Mouse (Mus musculus) lung, postnatal 0 days (tissue): Measurements from ENCODE around the gene Eaf1. TPM values are rescaled to one million over a fixed set of nuclear protein-coding genes. Genes with fewer than 3 reads are reported as not detected.
A peak's percentile ranks its signal among the peaks of the same experiment; 100 is the strongest.
"Not testable (repeated sequence)": the region's sequence is repeated elsewhere in the genome, so short reads cannot be mapped to it uniquely, and the experiment has no call there.

Experiments
- ATAC-seq: fragments of 200-750 bp; cut with Nextera tagmentation; 2 replicates; pipeline ENCODE4 v1.8.0; 2017; ENCODE audit warnings: moderate library complexity
- DNase-seq: peaks from one replicate; pipeline ENCODE4 v3.0.0-alpha.2; 2016; ENCODE audit warnings: low spot score
- H3K27ac ChIP-seq: fragments of 300-500 bp; sonication (generic); 2 replicates; pipeline ENCODE4 v1.5.1; 2014; ENCODE audit warnings: antibody characterized with exemption, mild to moderate bottlenecking, low read length, mixed read lengths
- H3K27me3 ChIP-seq: fragments of 300-500 bp; sonication (generic); replicated peaks from 2 replicates; pipeline ENCODE4 v1.6.1; 2014; ENCODE audit warnings: low read length, mixed read lengths; ENCODE audit not compliant: insufficient read depth
- H3K36me3 ChIP-seq: fragments of 300-500 bp; sonication (generic); 2 replicates; pipeline ENCODE4 v1.6.1; 2014; ENCODE audit warnings: low read length, mixed read lengths; ENCODE audit not compliant: insufficient read depth
- H3K4me1 ChIP-seq: fragments of 300-500 bp; sonication (generic); 2 replicates; pipeline ENCODE4 v1.6.1; 2014; ENCODE audit warnings: antibody characterized with exemption, low read depth, low read length, mixed read lengths; ENCODE audit not compliant: insufficient read depth
- H3K4me2 ChIP-seq: fragments of 300-500 bp; sonication (generic); replicated peaks from 2 replicates; pipeline ENCODE4 v1.6.1; 2014; ENCODE audit warnings: low read depth, mild to moderate bottlenecking, low read length, moderate library complexity, mixed read lengths
- H3K4me3 ChIP-seq: fragments of 300-500 bp; sonication (generic); 2 replicates; pipeline ENCODE4 v1.5.1; 2014; ENCODE audit warnings: low read depth, low read length
- H3K9ac ChIP-seq: fragments of 300-500 bp; sonication (generic); replicated peaks from 2 replicates; pipeline ENCODE4 v1.6.1; 2014; ENCODE audit warnings: low read depth, mild to moderate bottlenecking
- H3K9me3 ChIP-seq: fragments of 300-500 bp; sonication (generic); 2 replicates; pipeline ENCODE4 v1.6.1; 2016; ENCODE audit warnings: low read length, mixed read lengths
- CTCF ChIP-seq: IDR thresholded peaks from 2 replicates; pipeline ENCODE4 v1.5.1; 2016; ENCODE audit warnings: antibody characterized with exemption, mild to moderate bottlenecking
- EP300 ChIP-seq: IDR thresholded peaks from 2 replicates; pipeline ENCODE4 v1.6.1; 2016; ENCODE audit warnings: antibody characterized with exemption, mild to moderate bottlenecking, control low read depth
- WGBS: fragments of 180-500 bp; shearing (Covaris S2); extraction: QIAGEN DNeasy Blood & Tissue Kit; methylation state at CpG from one replicate; pipeline ENCODE4 v1.1.7; 2014; 5-methylcytosine and 5-hydroxymethylcytosine counted together
- polyA plus RNA-seq: library from polyadenylated mRNA; unstranded; fragments of >200 nt; fragmentation: Nextera tagmentation; extraction: Ambion mirVana; gene quantifications from 2 replicates; pipeline ENCODE4 v1.2.1, GENCODE M21; 2015

Eaf1 gene
- polyA plus RNA-seq, 1 experiment from 2014 or later: 10.0 TPM

DNA sequence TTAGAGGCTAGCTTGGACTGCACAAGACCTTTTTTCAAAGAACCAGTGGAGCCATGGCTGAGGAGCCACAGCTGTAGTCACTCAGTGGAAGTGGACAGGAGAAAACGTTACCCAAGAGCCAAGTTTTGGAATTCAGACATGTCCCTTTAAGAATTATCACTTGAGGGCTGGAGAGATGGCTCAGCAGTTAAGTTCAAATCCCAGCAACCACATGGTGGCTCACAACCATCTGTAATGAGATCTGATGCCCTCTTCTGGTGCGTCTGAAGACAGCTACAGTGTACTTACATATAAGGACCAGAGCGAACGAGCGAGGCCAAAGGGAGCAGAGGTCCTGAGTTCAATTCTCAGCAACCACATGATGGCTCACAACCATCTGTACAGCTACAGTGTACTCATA is 32.0 kb upstream of the Eaf1 start:
- not testable (repeated sequence) for H3K27ac ChIP-seq, H3K4me3 ChIP-seq, H3K4me2 ChIP-seq, H3K9me3 ChIP-seq, H3K4me1 ChIP-seq, H3K36me3 ChIP-seq, H3K9ac ChIP-seq, H3K27me3 ChIP-seq
- 76% methylated on average over 5 of the region's 5 CpGs for WGBS
- peak; percentile 32 for TF ChIP-seq CTCF
- ATAC-seq (peak; percentile 25; the same call in 1 of the 2 replicates), DNase-seq (peak; percentile 65)

DNA sequence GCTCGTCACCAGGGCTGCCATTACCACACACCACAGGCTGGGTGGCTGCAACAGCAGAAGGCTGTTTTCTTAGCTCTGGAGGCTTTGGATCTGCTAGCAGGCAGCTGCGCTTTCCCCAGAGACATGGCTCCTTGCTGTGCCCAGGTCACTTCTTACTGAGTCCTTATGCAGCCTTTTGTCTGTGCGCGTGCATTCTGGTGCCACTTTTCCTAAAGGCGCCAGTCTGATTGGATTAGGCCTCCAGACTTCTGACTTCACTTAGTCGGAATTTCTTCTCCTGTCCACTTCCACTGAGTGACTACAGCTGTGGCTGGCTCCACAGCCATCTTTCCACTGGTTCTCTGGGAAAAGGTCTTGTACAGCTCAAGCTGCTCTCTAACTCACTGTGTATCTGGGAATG is 31.3 kb upstream of the Eaf1 start:
- no peaks in the 10 kb centered on the region for H3K27me3 ChIP-seq
- ATAC-seq (peak; percentile 78), DNase-seq (peak; percentile 66)
- no peaks in the 10 kb centered on the region for H3K4me1 ChIP-seq
- H3K9ac ChIP-seq: no peak overlapping the region
- no peaks in the 10 kb centered on the region for H3K9me3 ChIP-seq
- no peak for TF ChIP-seq EP300
- TF ChIP-seq CTCF: no peak
- no peaks in the 10 kb centered on the region for H3K36me3 ChIP-seq
- no peak overlapping the region for H3K4me3 ChIP-seq
- H3K27ac ChIP-seq: 0 out of 2 replicates have a peak overlapping the region, but pooled peaks have one; percentile 32
- no peak overlapping the region for H3K4me2 ChIP-seq
- 59% methylated on average over 6 of the region's 6 CpGs for WGBS

DNA sequence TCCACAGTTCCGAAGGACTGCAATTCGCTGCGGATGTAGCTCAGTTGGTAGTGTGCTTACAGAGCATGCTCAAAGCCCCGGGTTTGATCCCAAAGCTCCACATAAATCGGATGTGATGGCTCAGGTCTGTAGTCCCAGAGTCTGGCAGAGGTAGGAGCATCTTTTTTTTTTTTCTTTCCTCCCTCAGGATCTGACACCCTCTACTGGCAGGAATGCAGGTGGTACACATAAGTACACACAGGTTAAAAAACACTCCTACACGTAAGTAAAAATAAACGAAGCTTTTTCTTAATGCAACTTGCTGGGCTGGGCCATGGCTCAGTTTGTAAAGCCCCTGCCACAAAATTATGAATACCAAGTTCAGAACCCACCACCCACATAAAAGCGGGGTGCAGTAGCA is 30.0 kb upstream of the Eaf1 start:
- ATAC-seq (no peak), DNase-seq (peak; percentile 39)
- Histone ChIP-seq H3K9ac (no peak overlapping the region), H3K4me1 (no peaks in the 10 kb centered on the region), H3K27me3 (no peaks in the 10 kb centered on the region), H3K9me3 (no peaks in the 10 kb centered on the region), H3K36me3 (no peaks in the 10 kb centered on the region), H3K27ac (no peak overlapping the region), H3K4me2 (no peak overlapping the region), H3K4me3 (no peak overlapping the region)
- TF ChIP-seq CTCF (peak; percentile 65), EP300 (no peak)
- 57% methylated on average over 8 of the region's 8 CpGs for WGBS

DNA sequence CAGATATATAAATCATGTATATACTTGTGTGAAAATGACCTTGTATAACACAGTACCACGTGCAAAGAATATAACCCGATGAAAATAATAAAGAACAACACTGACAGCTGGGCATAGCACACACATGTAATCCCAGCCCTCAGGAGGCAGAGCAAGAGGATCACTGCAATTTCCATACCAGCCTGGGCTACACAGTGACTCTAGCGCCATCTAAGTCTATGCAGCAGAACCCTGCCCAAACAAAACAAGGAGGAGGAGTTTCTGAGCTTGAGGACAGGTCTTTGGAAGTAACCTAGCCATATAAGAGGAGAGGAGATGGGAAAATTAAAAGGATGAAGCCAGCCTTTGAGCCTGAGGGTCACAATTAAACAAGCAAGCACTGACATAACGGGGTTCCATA is 24.5 kb upstream of the Eaf1 start:
- no peak overlapping the region for H3K9ac ChIP-seq
- no peak overlapping the region for H3K4me2 ChIP-seq
- H3K27me3 ChIP-seq: no peaks in the 10 kb centered on the region
- no peaks in the 10 kb centered on the region for H3K36me3 ChIP-seq
- no peak overlapping the region for H3K27ac ChIP-seq
- no peak overlapping the region for H3K4me3 ChIP-seq
- H3K4me1 ChIP-seq: no peaks in the 10 kb centered on the region
- ATAC-seq (no peak), DNase-seq (no peak)
- WGBS: 51% methylated on average over 4 of the region's 4 CpGs
- no peak for TF ChIP-seq EP300
- peak; percentile 33 for TF ChIP-seq CTCF
- H3K9me3 ChIP-seq: no peaks in the 10 kb centered on the region

DNA sequence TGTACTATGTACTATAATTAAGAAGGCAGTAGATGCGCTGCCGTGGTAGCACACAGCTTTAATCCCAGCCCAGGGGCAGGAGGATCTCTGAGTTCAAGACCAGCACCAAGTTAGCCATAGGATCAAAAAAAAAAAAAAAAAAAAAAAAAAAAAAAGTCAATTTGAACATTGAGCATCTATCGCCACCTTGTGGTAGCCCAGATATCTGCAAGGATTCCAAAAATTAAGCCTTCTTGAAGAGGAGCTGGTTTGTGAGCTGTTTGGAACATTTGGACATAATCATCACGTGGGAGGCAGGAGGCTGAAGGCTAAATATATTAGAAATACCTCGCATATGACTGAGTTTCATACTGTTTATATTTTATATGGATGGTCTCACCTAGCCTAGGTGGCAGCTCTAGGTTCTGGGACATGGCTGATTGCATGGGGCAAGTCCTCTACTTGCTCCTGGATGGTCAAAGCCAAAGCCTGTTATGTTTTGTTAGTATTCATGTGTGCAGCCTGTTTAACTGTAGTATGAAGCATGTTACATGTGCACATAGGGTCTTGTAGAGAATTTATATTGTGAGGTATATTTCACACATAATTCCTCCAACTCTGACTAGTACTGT is 21.6 kb upstream of the Eaf1 start:
- TF ChIP-seq EP300 (no peak), CTCF (peak; percentile 76)
- H3K27ac ChIP-seq: no peak overlapping the region
- DNase-seq (peak; percentile 84), ATAC-seq (no peak)
- no peak overlapping the region for H3K9ac ChIP-seq
- no peaks in the 10 kb centered on the region for H3K27me3 ChIP-seq
- no peak overlapping the region for H3K4me3 ChIP-seq
- H3K4me1 ChIP-seq: no peaks in the 10 kb centered on the region
- WGBS: 3% methylated on average over 5 of the region's 5 CpGs
- no peak overlapping the region for H3K4me2 ChIP-seq
- no peaks in the 10 kb centered on the region for H3K36me3 ChIP-seq
- no peaks in the 10 kb centered on the region for H3K9me3 ChIP-seq

DNA sequence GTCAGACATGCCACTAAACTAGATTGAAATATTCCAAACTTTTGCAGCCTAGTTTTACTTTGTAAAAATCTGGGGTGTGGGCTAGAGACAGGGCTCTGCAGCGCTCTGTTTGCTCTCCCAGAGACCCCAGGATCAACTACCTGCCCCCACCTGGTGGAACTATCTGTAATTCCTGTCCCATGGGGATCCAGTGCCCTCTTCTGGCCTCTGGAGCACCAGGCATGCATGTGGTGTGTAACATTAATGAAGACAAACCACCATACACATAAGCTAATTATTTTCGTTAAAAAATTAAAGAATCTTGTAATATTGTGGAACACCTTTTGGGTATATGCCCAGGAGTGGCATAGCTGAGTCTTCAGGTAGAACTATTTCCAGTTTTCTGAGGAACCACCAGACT is 20.9 kb upstream of the Eaf1 start:
- no peak overlapping the region for H3K4me3 ChIP-seq
- no peak for DNase-seq
- no peaks in the 10 kb centered on the region for H3K9me3 ChIP-seq
- H3K27me3 ChIP-seq: no peaks in the 10 kb centered on the region
- no peak for TF ChIP-seq EP300
- TF ChIP-seq CTCF: peak; percentile 35; the same call in 1 of the 2 replicates
- no peak overlapping the region for H3K9ac ChIP-seq
- no peak overlapping the region for H3K27ac ChIP-seq
- no peaks in the 10 kb centered on the region for H3K4me1 ChIP-seq
- 0 out of 2 replicates have a peak, but pooled peaks cover under 1% of the 10 kb centered on the region for H3K36me3 ChIP-seq
- 85% methylated on average over 2 of the region's 2 CpGs for WGBS
- no peak overlapping the region for H3K4me2 ChIP-seq
- ATAC-seq: no peak

DNA sequence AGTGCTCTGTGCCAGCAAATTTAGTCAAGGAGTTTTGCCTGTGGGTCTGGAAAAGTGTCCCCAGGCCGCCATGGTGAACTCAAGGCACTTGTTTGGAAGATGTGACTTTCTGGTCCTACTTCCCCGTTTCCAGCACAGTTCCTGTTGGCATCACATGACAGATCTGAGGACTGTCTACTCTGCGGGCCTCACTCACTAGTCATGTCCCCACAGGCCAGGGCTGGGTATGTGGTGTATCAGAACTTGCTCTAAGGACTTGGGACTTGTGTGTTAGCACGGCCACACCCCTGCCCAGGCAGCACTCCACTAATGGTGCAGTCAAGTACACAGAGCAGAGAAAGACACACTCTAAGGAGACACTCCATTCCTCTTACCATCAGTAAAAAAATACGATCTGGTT is 11.8 kb upstream of the Eaf1 start:
- no peaks in the 10 kb centered on the region for H3K9me3 ChIP-seq
- no peak for DNase-seq
- H3K4me3 ChIP-seq: no peak overlapping the region
- peaks cover 74% of the 10 kb centered on the region; the same call in 1 of the 2 replicates for H3K36me3 ChIP-seq
- H3K4me2 ChIP-seq: no peak overlapping the region
- H3K4me1 ChIP-seq: no peaks in the 10 kb centered on the region
- no peak for ATAC-seq
- H3K9ac ChIP-seq: no peak overlapping the region
- TF ChIP-seq CTCF: no peak
- no peak for TF ChIP-seq EP300
- 82% methylated on average over 5 of the region's 5 CpGs for WGBS
- H3K27me3 ChIP-seq: no peaks in the 10 kb centered on the region
- no peak overlapping the region for H3K27ac ChIP-seq
